Mouse (Mus musculus) forebrain, embryonic 11.5 days (tissue): ENCODE results near the gene Tmem140. TPM values are rescaled to one million over a fixed set of nuclear protein-coding genes. Genes with fewer than 3 reads are reported as not detected.

Experiments
- ATAC-seq: fragments of 200-750 bp; cut with Nextera tagmentation; replicated peaks from 2 replicates; pipeline ENCODE4 v1.8.0; 2017; ENCODE audit warnings: moderate TSS enrichment; ENCODE audit not compliant: low FRiP score
- DNase-seq: peaks from one replicate; pipeline ENCODE4 v3.0.0-alpha.2; 2017; ENCODE audit warnings: low spot score
- H3K27ac ChIP-seq: fragments of 300-500 bp; sonication (generic); 2 replicates; pipeline ENCODE4 v1.5.1; 2014; ENCODE audit warnings: low read depth, low read length
- H3K27me3 ChIP-seq: fragments of 300-500 bp; sonication (generic); 2 replicates; pipeline ENCODE4 v1.6.1; 2014; ENCODE audit warnings: mild to moderate bottlenecking, low read length, mixed read lengths; ENCODE audit not compliant: control insufficient read depth, insufficient read depth
- H3K36me3 ChIP-seq: fragments of 300-500 bp; sonication (generic); 2 replicates; pipeline ENCODE4 v1.6.1; 2014; ENCODE audit warnings: mild to moderate bottlenecking, low read length, moderate library complexity, mixed read lengths; ENCODE audit not compliant: control insufficient read depth, insufficient read depth
- H3K4me1 ChIP-seq: fragments of 300-500 bp; sonication (generic); replicated peaks from 2 replicates; pipeline ENCODE4 v1.6.1; 2014; ENCODE audit warnings: low read length, mixed read lengths; ENCODE audit not compliant: control insufficient read depth, insufficient read depth
- H3K4me2 ChIP-seq: fragments of 300-500 bp; sonication (generic); 2 replicates; pipeline ENCODE4 v1.6.1; 2014; ENCODE audit warnings: low read depth, mild to moderate bottlenecking, low read length, moderate library complexity, mixed read lengths; ENCODE audit not compliant: severe bottlenecking
- H3K4me3 ChIP-seq: fragments of 300-500 bp; sonication (generic); 2 replicates; pipeline ENCODE4 v1.5.1; 2014; ENCODE audit warnings: low read depth, low read length
- H3K9ac ChIP-seq: fragments of 300-500 bp; sonication (generic); 2 replicates; pipeline ENCODE4 v1.6.1; 2014; ENCODE audit warnings: low read length
- H3K9me3 ChIP-seq: fragments of 300-500 bp; sonication (generic); 2 replicates; pipeline ENCODE4 v1.6.1; 2016; ENCODE audit warnings: low read length, mixed read lengths; ENCODE audit not compliant: control insufficient read depth
- WGBS: fragments of 180-500 bp; shearing (Covaris S2); extraction: QIAGEN DNeasy Blood & Tissue Kit; methylation state at CpG from one replicate; pipeline ENCODE4 v1.1.7; 2014; 5-methylcytosine and 5-hydroxymethylcytosine counted together
- polyA plus RNA-seq: library from polyadenylated mRNA; unstranded; fragments of >200 nt; fragmentation: Nextera tagmentation; extraction: Ambion mirVana; gene quantifications from 2 replicates; pipeline ENCODE4 v1.2.1, GENCODE M21; 2014

The Tmem140 gene
- polyA plus RNA-seq, result 0.89 and 1.2 TPM in 2 replicates

GRCm38 (mm10) chr6:34862791-34863403 is at the start of gene Tmem140:
Gene Tmem140 (plus strand): TSS chr6:34863146.
- Histone ChIP-seq H3K4me3 (no peak within 1 kb of the TSS), H3K9ac (no peak within 1 kb of the TSS), H3K27ac (no peak within 1 kb of the TSS), H3K27me3 (no peaks in the 10 kb centered on the region), H3K36me3 (no peaks in the 10 kb centered on the region), H3K4me2 (no peak within 1 kb of the TSS), H3K9me3 (no peaks in the 10 kb centered on the region), H3K4me1 (no peaks in the 10 kb centered on the region)
- 63% methylated on average over 11 of the region's 11 CpGs for WGBS
- no peak for DNase-seq
- ATAC-seq, result no peak

GRCm38 (mm10) chr6:34824406-34824805 is 38.5 kb upstream of the Tmem140 start:
- DNase-seq (no peak), ATAC-seq (no peak)
- Histone ChIP-seq H3K27ac (no peak overlapping the region), H3K9ac (no peak overlapping the region), H3K4me3 (no peak overlapping the region), H3K4me1 (no peaks in the 10 kb centered on the region), H3K27me3 (no peaks in the 10 kb centered on the region), H3K4me2 (no peak overlapping the region), H3K36me3 (no peaks in the 10 kb centered on the region), H3K9me3 (no peaks in the 10 kb centered on the region)

GRCm38 (mm10) chr6:34832352-34832751 is 30.6 kb upstream of the Tmem140 start:
- no peak overlapping the region for H3K4me3 ChIP-seq
- no peak overlapping the region for H3K9ac ChIP-seq
- H3K9me3 ChIP-seq, result no peaks in the 10 kb centered on the region
- no peak overlapping the region for H3K27ac ChIP-seq
- ATAC-seq, result no peak
- H3K27me3 ChIP-seq, result no peaks in the 10 kb centered on the region
- no peaks in the 10 kb centered on the region for H3K36me3 ChIP-seq
- no peaks in the 10 kb centered on the region for H3K4me1 ChIP-seq
- WGBS, result 95% methylated on average over 5 of the region's 5 CpGs
- no peak for DNase-seq
- no peak overlapping the region for H3K4me2 ChIP-seq

GRCm38 (mm10) chr6:34861546-34862053 is 1.3 kb upstream of the Tmem140 start:
- 90% methylated on average over 11 of the region's 11 CpGs for WGBS
- ATAC-seq, result no peak
- no peak overlapping the region for H3K4me2 ChIP-seq

GRCm38 (mm10) chr6:34862381-34862780 is 565 bp upstream of the Tmem140 start:
- no peak overlapping the region for H3K9ac ChIP-seq

More at GRCm38 (mm10) chr6:34861546-34862053, 1.3 kb upstream of the Tmem140 start:
- H3K27me3 ChIP-seq, result no peaks in the 10 kb centered on the region
- no peaks in the 10 kb centered on the region for H3K36me3 ChIP-seq
- H3K9ac ChIP-seq, result no peak overlapping the region
- DNase-seq, result no peak
- H3K9me3 ChIP-seq, result no peaks in the 10 kb centered on the region
- H3K27ac ChIP-seq, result no peak overlapping the region
- no peak overlapping the region for H3K4me3 ChIP-seq
- H3K4me1 ChIP-seq, result no peaks in the 10 kb centered on the region

GRCm38 (mm10) chr6:34863786-34864514 is 1.0 kb downstream of the Tmem140 start:
- ATAC-seq, result no peak
- H3K4me2 ChIP-seq, result no peak overlapping the region
- WGBS, result 70% methylated on average over 9 of the region's 9 CpGs
- no peak for DNase-seq
- H3K9me3 ChIP-seq, result no peaks in the 10 kb centered on the region
- H3K27ac ChIP-seq, result no peak overlapping the region
- no peak overlapping the region for H3K9ac ChIP-seq
- H3K4me1 ChIP-seq, result no peaks in the 10 kb centered on the region
- no peaks in the 10 kb centered on the region for H3K27me3 ChIP-seq
- no peaks in the 10 kb centered on the region for H3K36me3 ChIP-seq
- H3K4me3 ChIP-seq, result no peak overlapping the region

More at GRCm38 (mm10) chr6:34862381-34862780, 565 bp upstream of the Tmem140 start:
- H3K4me3 ChIP-seq, result no peak overlapping the region
- ATAC-seq (no peak), DNase-seq (no peak)
- no peaks in the 10 kb centered on the region for H3K9me3 ChIP-seq
- H3K27me3 ChIP-seq, result no peaks in the 10 kb centered on the region
- 93% methylated on average over 6 of the region's 6 CpGs for WGBS
- no peaks in the 10 kb centered on the region for H3K36me3 ChIP-seq
- no peaks in the 10 kb centered on the region for H3K4me1 ChIP-seq
- H3K27ac ChIP-seq, result no peak overlapping the region
- H3K4me2 ChIP-seq, result no peak overlapping the region

GRCm38 (mm10) chr6:34865213-34865612 is 2.3 kb downstream of the Tmem140 start:
- Histone ChIP-seq H3K27ac (no peak overlapping the region), H3K36me3 (no peaks in the 10 kb centered on the region), H3K4me2 (no peak overlapping the region), H3K4me1 (no peaks in the 10 kb centered on the region), H3K9me3 (no peaks in the 10 kb centered on the region), H3K27me3 (no peaks in the 10 kb centered on the region), H3K4me3 (no peak overlapping the region), H3K9ac (no peak overlapping the region)
- DNase-seq (no peak), ATAC-seq (no peak)
- WGBS, result 73% methylated on average over 5 of the region's 5 CpGs

GRCm38 (mm10) chr6:34865711-34866593 is 3.0 kb downstream of the Tmem140 start:
- H3K9ac ChIP-seq, result no peak overlapping the region
- no peaks in the 10 kb centered on the region for H3K9me3 ChIP-seq
- 74% methylated on average over 7 of the region's 7 CpGs for WGBS
- no peak overlapping the region for H3K4me2 ChIP-seq
- H3K27me3 ChIP-seq, result no peaks in the 10 kb centered on the region
- no peak overlapping the region for H3K4me3 ChIP-seq
- no peak for DNase-seq
- H3K27ac ChIP-seq, result no peak overlapping the region
- H3K4me1 ChIP-seq, result no peaks in the 10 kb centered on the region
- H3K36me3 ChIP-seq, result no peaks in the 10 kb centered on the region
- no peak for ATAC-seq
